Mouse (Mus musculus): ENCODE results near the gene Chek2. TPM values are rescaled to one million over a fixed set of nuclear protein-coding genes. Genes with fewer than 3 reads are reported as not detected.
"Not testable (repeated sequence)": the region's sequence is repeated elsewhere in the genome, so short reads cannot be mapped to it uniquely, and the experiment has no call there.

The Chek2 gene
- polyA plus RNA-seq, 1 experiment from 2014 or later, result 6.0 TPM

DNA sequence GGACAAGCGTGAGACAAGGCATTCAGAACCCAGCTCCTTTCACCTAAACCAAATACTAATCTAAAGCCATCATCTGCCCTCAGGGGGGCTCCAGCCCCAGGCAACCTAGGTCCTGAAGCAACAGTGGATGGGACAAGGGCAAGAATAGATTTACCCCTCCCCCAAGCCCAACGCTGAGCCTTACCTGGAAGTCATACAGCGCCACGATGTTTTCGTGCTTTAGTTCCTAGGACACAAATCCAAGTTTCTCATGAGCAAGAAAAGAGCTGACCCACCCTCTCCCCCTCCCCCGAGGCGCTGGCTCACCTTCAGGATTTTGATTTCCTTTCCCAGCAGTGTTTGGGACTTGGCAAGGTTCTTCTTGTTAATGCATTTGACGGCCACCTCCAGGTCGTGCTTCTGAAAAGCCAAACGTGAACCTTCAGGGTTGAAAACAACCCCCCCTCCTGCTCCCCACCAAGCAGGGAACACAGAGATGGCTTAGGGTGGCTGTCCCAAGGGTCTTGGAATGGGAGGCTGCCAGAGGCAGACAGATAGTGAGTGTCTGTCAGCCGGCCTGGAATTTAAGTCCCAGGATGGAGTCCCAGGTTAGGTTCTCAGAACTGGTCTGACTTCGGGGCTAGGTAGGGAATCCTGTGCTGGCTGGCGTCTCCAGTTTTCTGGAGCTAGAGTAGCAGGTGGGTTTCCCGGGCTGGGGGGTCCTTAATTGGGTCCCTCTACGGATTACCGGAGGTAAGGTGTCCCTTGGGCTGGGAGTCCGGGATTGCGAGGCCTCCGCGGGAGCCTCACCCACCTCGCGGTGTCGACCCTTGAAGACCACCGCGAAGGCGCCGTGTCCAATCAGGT lies 30.7 kb upstream of the Chek2 start:
- H3K27ac ChIP-seq (replicated peaks), result peak overlapping the region; percentile 81
- no peaks in the 10 kb centered on the region for H3K27me3 ChIP-seq (replicated peaks)
- peaks cover 6% of the 10 kb centered on the region; the same call in 1 of the 2 replicates for H3K36me3 ChIP-seq
- WGBS, result 1% methylated on average over 27 of the region's 27 CpGs
- H3K9me3 ChIP-seq (replicated peaks), result no peaks in the 10 kb centered on the region
- peak overlapping the region; percentile 82 for H3K4me3 ChIP-seq (replicated peaks)
- peaks cover 51% of the 10 kb centered on the region for H3K4me1 ChIP-seq
- H3K9ac ChIP-seq (replicated peaks), result peak overlapping the region; percentile 79
- H3K4me2 ChIP-seq, result peak overlapping the region; percentile 98
- ATAC-seq (ENCODE audit: low FRiP score), result peak; percentile 6

DNA sequence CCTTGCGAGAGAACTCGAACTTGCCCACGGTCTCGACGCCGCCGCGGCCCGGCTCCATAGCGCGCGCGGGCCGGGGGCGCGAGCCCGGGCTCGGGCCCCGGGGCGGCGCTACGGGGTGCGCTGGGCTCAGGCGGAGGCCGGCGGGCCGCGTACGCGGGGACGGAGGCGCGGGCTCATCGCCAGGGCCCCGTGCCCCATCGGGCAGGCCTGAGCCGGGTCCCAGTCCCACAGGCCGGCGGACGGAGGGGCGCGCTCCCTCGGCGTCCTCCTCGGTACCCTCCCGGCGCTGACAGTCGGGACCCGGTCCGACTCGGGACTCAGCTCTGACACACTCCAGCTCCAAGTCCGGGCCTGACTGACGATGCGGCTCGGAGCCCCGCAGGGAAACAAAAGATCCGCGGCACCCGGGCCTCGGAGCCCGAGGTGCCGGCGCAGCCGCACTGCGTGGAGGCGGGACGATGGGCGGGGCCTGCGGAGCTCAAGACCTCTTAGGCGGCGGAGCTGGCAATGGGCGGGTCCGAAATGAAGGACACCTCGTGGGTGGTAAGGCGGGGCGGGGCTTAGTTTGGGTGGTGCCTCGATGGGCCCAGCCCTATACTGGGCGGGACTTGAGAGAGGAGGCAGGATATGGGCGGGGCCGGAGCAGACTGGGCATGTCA lies 30.0 kb upstream of the Chek2 start, which contains the start of gene Ulk1:
Ulk1 (minus strand) TSS at position 431 of the 659 bp plus-strand sequence.
- peak; percentile 97 for ATAC-seq (ENCODE audit: low FRiP score)
- H3K9ac ChIP-seq (replicated peaks), result peak within 1 kb of the TSS; percentile 79
- H3K4me1 ChIP-seq, result peaks cover 45% of the 10 kb centered on the region
- peak within 1 kb of the TSS; percentile 82 for H3K4me3 ChIP-seq (replicated peaks)
- peaks cover 6% of the 10 kb centered on the region; the same call in 1 of the 2 replicates for H3K36me3 ChIP-seq
- peak within 1 kb of the TSS; percentile 81 for H3K27ac ChIP-seq (replicated peaks)
- no peaks in the 10 kb centered on the region for H3K9me3 ChIP-seq (replicated peaks)
- H3K27me3 ChIP-seq (replicated peaks), result no peaks in the 10 kb centered on the region
- peak within 1 kb of the TSS; percentile 98 for H3K4me2 ChIP-seq
- WGBS, result under 1% methylated on average over 74 of the region's 80 CpGs

DNA sequence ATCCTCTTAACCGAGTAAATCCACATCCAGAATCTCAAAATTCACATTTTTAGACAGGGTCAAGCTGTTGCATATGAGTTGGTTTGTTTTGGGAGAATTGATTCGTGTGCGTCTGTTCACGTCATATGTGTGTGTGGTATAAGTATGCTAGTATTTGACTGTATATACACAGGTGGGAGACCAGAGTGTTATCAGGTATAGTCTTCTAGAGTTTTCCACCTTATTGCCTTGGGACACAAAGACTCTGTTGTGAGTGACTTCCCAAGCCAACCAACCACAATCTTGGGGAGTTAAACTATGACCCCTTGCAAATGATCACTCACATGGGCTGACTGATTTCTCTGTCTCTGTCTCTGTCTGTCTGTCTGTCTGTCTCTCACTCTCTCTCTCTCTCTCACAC lies 15.4 kb upstream of the Chek2 start:
- H3K36me3 ChIP-seq, result no peaks in the 10 kb centered on the region
- WGBS, result 96% methylated on average over 4 of the region's 4 CpGs
- no peak for ATAC-seq (ENCODE audit: low FRiP score)
- no peak overlapping the region for H3K4me3 ChIP-seq (replicated peaks)
- no peak overlapping the region for H3K27ac ChIP-seq (replicated peaks)
- H3K4me2 ChIP-seq, result no peak overlapping the region
- no peaks in the 10 kb centered on the region for H3K4me1 ChIP-seq
- H3K9ac ChIP-seq (replicated peaks), result no peak overlapping the region
- H3K27me3 ChIP-seq (replicated peaks), result no peaks in the 10 kb centered on the region
- no peaks in the 10 kb centered on the region for H3K9me3 ChIP-seq (replicated peaks)

DNA sequence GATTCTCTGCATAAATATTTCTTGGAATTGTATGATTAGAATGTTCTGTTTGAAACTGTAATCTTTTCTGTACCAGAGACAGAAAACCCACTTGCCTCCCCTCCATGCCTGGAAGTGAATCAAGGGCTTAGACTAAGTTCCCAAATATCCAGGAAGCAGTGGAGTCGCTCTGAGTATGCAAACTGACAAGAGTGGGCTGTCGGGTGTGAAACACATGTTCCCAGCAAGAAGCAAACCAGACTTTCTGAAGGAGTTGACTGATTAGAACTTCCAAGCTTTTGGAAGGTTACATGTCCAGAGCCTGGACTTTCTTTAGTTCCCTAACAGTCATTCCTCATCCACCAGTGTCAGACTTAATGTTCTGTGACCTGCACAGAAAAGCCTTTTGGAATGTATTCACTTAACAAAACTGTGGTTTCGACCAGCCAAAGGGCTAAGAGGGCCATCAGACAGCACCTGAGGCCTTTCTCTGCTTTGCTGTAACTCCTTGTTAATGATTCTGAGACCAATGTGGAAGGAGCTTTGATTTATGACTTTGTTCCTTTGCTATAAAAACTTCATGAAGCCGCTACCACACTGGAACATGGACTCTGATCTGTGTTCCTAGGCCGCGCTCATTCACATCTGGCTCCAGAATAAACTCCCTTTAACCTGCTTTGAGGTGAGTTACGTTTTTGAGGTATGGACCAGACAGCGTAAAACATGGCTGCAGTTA lies 12.8 kb upstream of the Chek2 start:
- no peaks in the 10 kb centered on the region for H3K36me3 ChIP-seq
- WGBS, result 85% methylated on average over 8 of the region's 8 CpGs
- no peak for ATAC-seq (ENCODE audit: low FRiP score)

DNA sequence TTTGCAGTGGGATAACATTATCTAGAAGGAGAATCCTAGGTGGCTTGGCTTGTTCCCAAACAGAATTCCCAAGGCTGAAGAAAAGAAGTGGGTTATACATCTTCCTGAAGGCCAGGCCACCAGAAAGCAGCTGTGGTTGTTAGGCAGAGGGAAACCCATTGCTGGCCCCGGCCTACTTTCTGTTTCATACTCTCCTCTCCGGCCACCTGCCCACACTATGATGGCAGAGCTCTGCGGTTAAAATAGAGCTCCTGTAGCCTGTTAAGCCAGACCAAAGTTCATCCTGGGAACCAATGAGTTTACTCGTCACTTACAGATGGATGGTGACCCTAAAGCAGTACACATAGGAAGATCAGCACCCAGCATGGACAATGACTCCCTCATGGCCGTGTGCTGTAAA lies 12.2 kb upstream of the Chek2 start:
- Histone ChIP-seq H3K4me1 (no peaks in the 10 kb centered on the region), H3K4me2 (no peak overlapping the region), H3K36me3 (no peaks in the 10 kb centered on the region), H3K9me3 (replicated peaks) (no peaks in the 10 kb centered on the region), H3K4me3 (replicated peaks) (no peak overlapping the region), H3K9ac (replicated peaks) (no peak overlapping the region), H3K27me3 (replicated peaks) (no peaks in the 10 kb centered on the region), H3K27ac (replicated peaks) (no peak overlapping the region)
- ATAC-seq (ENCODE audit: low FRiP score), result no peak
- WGBS, result 92% methylated on average over 5 of the region's 5 CpGs

More for the DNA sequence above, 12.8 kb upstream of the Chek2 start:
- Histone ChIP-seq H3K27ac (replicated peaks) (no peak overlapping the region), H3K9me3 (replicated peaks) (no peaks in the 10 kb centered on the region), H3K9ac (replicated peaks) (no peak overlapping the region), H3K4me1 (no peaks in the 10 kb centered on the region), H3K4me3 (replicated peaks) (no peak overlapping the region), H3K27me3 (replicated peaks) (no peaks in the 10 kb centered on the region), H3K4me2 (no peak overlapping the region)

DNA sequence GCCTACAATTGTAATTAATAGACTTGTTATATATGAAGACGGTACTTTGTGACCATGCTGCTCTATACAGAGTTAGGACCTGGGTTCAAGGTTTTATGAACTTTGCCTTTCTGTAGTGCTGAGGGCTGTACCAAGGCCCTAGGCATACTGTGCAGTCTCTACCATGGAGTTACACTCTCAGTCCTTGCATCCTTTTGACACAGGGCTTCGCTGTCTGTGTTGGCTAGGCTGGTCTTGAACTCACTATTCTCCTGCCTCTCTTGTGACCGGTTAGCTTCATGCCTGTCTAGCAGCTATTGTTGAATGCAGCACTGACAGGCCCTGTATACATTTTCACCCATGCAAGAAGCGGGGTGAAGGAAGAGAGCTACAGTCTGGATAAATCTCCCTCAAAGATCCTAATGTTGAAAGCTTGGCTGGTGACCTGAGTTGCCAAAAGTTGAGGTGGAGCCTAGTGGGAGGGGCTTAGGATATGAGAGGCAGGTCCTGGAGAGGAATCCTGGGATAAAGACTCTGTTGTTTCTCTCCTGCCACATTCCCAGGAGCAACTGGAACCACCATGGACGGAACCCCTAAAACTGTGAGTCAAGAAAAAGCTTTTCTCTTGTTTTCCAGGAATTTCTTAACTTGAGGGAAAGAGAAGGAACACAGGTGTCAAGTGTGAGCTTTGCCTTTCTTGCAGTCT lies 8.6 kb upstream of the Chek2 start:
- WGBS, result 94% methylated on average over 5 of the region's 5 CpGs

DNA sequence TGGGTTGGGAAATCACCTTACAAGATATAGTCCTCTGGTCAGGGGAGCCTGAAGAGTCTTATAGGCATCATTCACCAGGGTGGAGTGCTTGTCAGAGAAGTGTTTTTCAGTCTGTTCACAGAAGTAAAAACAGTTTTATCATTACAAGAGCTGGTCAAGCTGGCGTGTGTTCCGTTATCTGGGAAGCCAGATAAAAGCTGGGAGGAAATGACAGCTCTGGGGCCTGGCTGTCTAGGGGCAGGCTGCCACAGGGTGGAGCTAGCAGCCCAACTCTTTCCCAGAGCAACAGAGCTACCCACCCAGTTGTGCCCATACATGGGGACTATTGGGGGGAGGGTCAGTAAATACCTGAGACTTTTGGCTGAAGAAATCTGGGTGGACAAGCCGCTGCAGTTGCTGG lies 3.8 kb upstream of the Chek2 start:
- no peak overlapping the region for H3K9ac ChIP-seq (replicated peaks)

More for the DNA sequence above, 8.6 kb upstream of the Chek2 start:
- no peak overlapping the region for H3K27ac ChIP-seq (replicated peaks)
- no peak overlapping the region for H3K4me3 ChIP-seq (replicated peaks)
- no peaks in the 10 kb centered on the region for H3K9me3 ChIP-seq (replicated peaks)
- H3K36me3 ChIP-seq, result no peaks in the 10 kb centered on the region
- H3K4me2 ChIP-seq, result no peak overlapping the region
- no peaks in the 10 kb centered on the region for H3K27me3 ChIP-seq (replicated peaks)
- no peak for ATAC-seq (ENCODE audit: low FRiP score)
- peaks cover 1% of the 10 kb centered on the region; the same call in 1 of the 2 replicates for H3K4me1 ChIP-seq
- H3K9ac ChIP-seq (replicated peaks), result no peak overlapping the region

DNA sequence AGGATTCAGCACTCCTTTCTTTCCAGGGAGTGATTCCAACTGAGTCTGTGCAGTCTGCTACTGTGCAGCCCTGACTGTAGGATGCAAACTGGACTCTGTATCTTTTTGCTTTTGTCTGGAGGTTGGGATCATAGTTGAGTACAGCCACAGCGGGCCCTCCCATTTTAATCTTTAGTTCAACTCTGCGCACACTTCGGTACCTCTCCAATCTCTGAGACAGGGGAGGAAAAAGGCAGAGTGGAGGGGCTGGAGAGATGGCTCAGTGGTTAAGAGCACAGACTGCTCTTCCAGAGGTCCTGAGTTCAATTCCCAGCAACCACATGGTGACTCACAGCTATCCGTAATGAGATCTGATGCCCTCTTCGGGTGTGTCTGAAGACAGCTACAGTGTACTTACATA lies 1.8 kb upstream of the Chek2 start:
- not testable (repeated sequence) for H3K4me3 ChIP-seq (replicated peaks); H3K27ac ChIP-seq (replicated peaks); H3K9me3 ChIP-seq (replicated peaks); H3K4me2 ChIP-seq; H3K36me3 ChIP-seq; H3K27me3 ChIP-seq (replicated peaks); ATAC-seq (ENCODE audit: low FRiP score); H3K9ac ChIP-seq (replicated peaks)
- H3K4me1 ChIP-seq, result peaks cover 20% of the 10 kb centered on the region
- 96% methylated on average over 5 of the region's 5 CpGs for WGBS

More for the DNA sequence above, 3.8 kb upstream of the Chek2 start:
- Histone ChIP-seq H3K27ac (replicated peaks) (no peak overlapping the region), H3K4me1 (peaks cover 20% of the 10 kb centered on the region), H3K4me2 (no peak overlapping the region), H3K4me3 (replicated peaks) (no peak overlapping the region), H3K36me3 (no peaks in the 10 kb centered on the region), H3K9me3 (replicated peaks) (no peaks in the 10 kb centered on the region), H3K27me3 (replicated peaks) (no peaks in the 10 kb centered on the region)
- no peak for ATAC-seq (ENCODE audit: low FRiP score)
- WGBS, result 35% methylated on average over 3 of the region's 3 CpGs

DNA sequence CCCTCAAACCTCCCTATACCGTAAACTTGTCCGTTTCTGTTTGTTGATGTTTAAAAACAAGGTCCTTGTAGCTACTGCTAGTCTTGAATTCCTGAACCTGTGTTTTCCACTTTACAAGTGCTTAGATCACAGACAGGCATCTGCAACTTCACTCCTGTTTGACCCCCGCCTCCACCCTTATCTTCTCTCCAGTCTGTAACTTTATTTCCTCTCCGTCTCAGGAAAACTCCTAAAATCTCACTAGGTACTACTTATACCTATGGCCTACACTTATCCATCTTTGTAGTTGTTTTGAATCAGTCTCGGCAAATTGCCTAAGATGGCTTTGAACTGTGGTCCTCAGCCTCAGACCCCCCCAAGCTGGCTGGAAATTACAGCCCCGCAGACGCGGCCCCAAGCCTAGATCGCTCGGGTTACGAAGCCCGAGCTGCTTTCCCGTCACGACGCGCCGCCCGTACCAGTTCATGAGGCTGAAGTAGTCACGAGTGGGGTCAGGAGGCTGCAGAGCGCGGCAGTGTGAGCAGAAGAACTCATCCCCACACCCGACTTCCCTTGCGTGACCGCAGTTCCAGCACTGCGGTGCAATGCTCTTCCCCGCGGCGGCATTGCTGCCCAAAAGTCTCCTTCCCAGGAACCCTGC lies 621 bp upstream of the Chek2 start:
- peak; percentile 83 for ATAC-seq (ENCODE audit: low FRiP score)
- H3K9ac ChIP-seq (replicated peaks), result peak overlapping the region; percentile 74
- peaks cover 20% of the 10 kb centered on the region for H3K4me1 ChIP-seq
- H3K4me2 ChIP-seq, result peak overlapping the region; percentile 90
- no peaks in the 10 kb centered on the region for H3K9me3 ChIP-seq (replicated peaks)
- peak overlapping the region; percentile 86 for H3K4me3 ChIP-seq (replicated peaks)
- peak overlapping the region; percentile 83 for H3K27ac ChIP-seq (replicated peaks)
- no peaks in the 10 kb centered on the region for H3K27me3 ChIP-seq (replicated peaks)
- 8% methylated on average over 28 of the region's 28 CpGs for WGBS
- H3K36me3 ChIP-seq, result no peaks in the 10 kb centered on the region

DNA sequence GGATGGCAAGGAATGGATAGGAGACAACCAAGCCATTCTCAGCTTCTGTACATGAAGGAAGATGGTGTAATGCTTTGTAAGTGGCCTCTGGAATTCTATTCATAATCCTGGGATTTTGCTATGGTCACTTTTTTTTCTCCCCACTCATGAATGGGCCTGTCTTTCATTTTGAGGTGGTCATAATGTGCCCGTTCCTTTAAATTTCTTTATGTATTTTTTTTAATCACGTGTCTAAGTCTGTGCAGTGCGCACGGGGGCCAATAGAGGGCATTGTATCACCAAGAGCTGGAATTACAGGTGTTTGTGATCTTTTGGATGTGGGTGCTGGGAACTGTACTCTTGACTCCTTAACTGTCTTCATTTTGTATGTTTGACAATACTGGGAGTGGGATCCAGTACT lies 686 bp downstream of the Chek2 start:
- H3K9ac ChIP-seq (replicated peaks), result peak overlapping the region; percentile 43
- H3K27ac ChIP-seq (replicated peaks), result peak overlapping the region; percentile 58; the same call in 1 of the 2 replicates
- H3K4me1 ChIP-seq, result peaks cover 20% of the 10 kb centered on the region
- H3K4me3 ChIP-seq (replicated peaks), result peak overlapping the region; percentile 86
- peak overlapping the region; percentile 90 for H3K4me2 ChIP-seq
- no peak for ATAC-seq (ENCODE audit: low FRiP score)
- no peaks in the 10 kb centered on the region for H3K9me3 ChIP-seq (replicated peaks)
- 12% methylated on average over 4 of the region's 4 CpGs for WGBS
- H3K36me3 ChIP-seq, result no peaks in the 10 kb centered on the region
- H3K27me3 ChIP-seq (replicated peaks), result no peaks in the 10 kb centered on the region
